19 mouse cellular contexts compared by ENCODE assay signal in the genomic region with DNA sequence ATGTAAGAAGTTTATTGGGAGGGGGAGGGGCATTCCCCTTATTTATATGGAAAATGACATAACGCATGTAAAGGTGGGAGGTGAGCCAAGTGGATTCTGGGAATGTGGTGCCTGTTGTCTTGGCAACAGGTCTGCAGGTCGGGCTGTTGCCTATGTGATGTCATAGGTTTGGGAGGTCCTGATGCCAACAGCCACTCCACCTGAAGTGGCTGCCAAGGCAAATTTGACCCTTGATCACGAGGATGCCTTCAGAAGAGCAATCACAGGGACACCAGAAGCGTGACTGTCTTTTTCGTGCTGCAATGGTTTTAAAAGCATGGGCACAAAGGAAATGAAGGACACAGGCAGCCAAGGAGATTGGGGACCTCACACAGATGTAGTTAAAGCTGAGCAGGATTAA.
"Had no signal": no experiment of that assay in that cellular context is flagged by ENCODE, and none has a peak within 500 bp of the region (broad histone marks: within the 10 kb centered on the region; RNA-seq: fewer than 3 reads in every experiment).

No protein-coding gene starts in this region.

- ATAC-seq: midbrain, embryonic 16.5 days had no signal

- H3K4me1 ChIP-seq: midbrain, embryonic 10.5 days; midbrain, embryonic 12.5 days; neural tube, embryonic 13.5 days; neural tube, embryonic 15.5 days had no signal

- H3K27ac ChIP-seq: midbrain, embryonic 10.5 days; midbrain, embryonic 12.5 days; neural tube, embryonic 13.5 days; neural tube, embryonic 15.5 days had no signal

- H3K9ac ChIP-seq: lung, embryonic 14.5 days; midbrain, embryonic 12.5 days; neural tube, embryonic 13.5 days; neural tube, embryonic 15.5 days had no signal

- H3K27me3 ChIP-seq: midbrain, embryonic 12.5 days; neural tube, embryonic 13.5 days; neural tube, embryonic 15.5 days had no signal

- H3K4me2 ChIP-seq: lung, embryonic 14.5 days; midbrain, embryonic 12.5 days; neural tube, embryonic 13.5 days; neural tube, embryonic 15.5 days had no signal

- H3K9me3 ChIP-seq: midbrain, embryonic 10.5 days; midbrain, embryonic 12.5 days; neural tube, embryonic 13.5 days had no signal

- H3K4me3 ChIP-seq: midbrain, embryonic 10.5 days; midbrain, embryonic 12.5 days; myocyte; neural tube, embryonic 13.5 days; neural tube, embryonic 15.5 days had no signal

- DNase-seq: lung, adult 18-20 months; lung, embryonic 14.5 days; lung, postnatal 10 days; lung, postnatal 4 days; midbrain, embryonic 14.5 days; retina, postnatal 1 day; right cerebral cortex, adult 18-20 months; right cerebral cortex, postnatal 25 days; right cerebral cortex, postnatal 4 days; spleen, adult 18-20 months; thymus, adult 18-20 months; thymus, postnatal 14 days; thymus, postnatal 36 days had no signal
